Mouse (Mus musculus): Measurements from ENCODE around the gene Nup214.

DNA sequence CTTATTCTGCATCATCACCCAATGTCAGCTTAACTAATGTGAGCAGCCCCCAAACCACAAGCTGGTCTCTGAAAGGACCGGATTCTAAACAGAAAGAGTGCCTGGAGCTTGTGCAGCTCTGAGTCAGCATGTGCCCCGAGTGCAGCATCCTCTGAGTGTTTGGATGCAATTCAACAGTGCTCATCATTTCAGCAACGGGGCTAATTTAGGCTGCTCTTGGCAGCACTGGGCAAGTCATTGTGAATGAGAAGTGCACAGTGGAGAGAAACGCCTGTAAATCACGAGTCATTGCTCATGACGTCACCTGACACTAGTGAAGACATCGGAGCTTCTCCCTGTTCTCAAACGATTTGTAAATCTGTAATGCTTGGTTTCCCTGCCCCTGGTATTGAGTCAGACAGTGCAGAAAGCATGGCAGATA is 64.4 kb downstream of the Nup214 start:
- TF ChIP-seq CTCF (IDR thresholded peaks at IDR 0.05; ENCODE audit: borderline replicate concordance, insufficient read depth, low read depth, low read length) (no peak), POLR2A (IDR thresholded peaks at IDR 0.05; ENCODE audit: borderline replicate concordance, insufficient read depth, low read length) (no peak)
